Mouse (Mus musculus) CD8-positive naive resting alpha-beta T cell, adult 2 months (primary cell): ENCODE measurements at regions not wholly inside any gene's neighbourhood (a gene's known extent, or its start where the extent isn't known, plus 50 kb on each side); places are given as distances from the start of the nearest gene placed in this dataset.

Source experiments
- DNase-seq, 2 experiments: peaks; one replicate each; pipeline ENCODE4 v3.0.0; 2022; ENCODE audit warnings: low read depth in 2 of 2, low spot score in 2 of 2

DNA sequence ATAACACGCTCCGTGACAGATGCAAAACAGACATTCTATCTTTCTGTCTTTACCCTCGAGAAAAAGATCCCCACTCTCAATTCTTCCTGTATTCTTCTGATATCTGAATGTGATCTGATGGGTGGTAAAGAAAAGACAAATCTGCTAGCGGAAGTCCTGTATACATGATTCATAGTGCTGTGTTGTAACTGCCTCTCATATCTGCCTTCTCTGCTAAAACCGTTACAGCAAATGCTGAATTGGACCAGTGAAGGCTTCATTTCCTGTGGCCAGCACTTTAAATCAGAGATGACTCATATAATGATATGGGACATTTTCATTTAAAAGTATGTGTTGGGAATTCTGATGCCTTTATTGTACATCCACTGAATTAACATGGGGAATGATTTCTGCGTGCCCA is 186.0 kb upstream of the Gm11114 start:
- DNase-seq: no peak

DNA sequence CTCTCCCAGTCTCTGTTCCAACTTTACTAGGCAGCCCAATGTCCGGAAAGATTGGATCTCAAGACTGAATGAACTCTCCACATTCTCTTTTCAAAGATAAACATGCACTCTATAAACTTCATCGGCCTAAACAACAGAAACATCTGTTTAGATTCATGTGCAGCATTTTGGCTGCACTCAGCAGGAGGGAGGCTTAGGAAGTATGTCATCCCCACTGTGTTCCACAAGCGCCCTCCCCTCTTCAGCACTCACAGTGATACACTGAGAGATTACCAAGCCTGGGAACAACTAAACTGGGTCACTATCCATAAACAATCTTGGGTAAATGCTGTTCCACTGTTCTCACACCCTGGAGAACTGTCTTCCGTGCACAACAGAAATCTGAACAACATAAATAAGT is 185.5 kb upstream of the Gm11114 start:
- DNase-seq: no peak

DNA sequence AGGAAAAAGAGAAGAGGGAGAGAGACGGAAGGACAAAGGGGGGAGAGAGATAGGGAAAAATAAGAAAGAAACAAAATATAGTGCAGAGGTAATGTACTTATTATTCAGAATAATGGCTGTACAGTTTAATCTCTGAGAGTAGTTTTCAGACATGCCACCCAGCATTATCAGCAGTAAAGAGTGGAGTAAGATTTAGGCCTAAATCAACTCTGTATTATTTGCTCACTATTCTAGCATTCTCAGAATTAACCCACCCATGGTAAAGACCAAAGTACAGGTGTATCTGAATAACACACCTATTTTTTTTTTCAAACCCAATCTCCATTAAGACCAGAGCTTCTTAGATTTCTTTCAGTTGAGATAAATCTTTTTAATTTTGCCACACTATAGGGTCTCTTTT is 177.7 kb upstream of the Gm11114 start:
- DNase-seq: no peak

DNA sequence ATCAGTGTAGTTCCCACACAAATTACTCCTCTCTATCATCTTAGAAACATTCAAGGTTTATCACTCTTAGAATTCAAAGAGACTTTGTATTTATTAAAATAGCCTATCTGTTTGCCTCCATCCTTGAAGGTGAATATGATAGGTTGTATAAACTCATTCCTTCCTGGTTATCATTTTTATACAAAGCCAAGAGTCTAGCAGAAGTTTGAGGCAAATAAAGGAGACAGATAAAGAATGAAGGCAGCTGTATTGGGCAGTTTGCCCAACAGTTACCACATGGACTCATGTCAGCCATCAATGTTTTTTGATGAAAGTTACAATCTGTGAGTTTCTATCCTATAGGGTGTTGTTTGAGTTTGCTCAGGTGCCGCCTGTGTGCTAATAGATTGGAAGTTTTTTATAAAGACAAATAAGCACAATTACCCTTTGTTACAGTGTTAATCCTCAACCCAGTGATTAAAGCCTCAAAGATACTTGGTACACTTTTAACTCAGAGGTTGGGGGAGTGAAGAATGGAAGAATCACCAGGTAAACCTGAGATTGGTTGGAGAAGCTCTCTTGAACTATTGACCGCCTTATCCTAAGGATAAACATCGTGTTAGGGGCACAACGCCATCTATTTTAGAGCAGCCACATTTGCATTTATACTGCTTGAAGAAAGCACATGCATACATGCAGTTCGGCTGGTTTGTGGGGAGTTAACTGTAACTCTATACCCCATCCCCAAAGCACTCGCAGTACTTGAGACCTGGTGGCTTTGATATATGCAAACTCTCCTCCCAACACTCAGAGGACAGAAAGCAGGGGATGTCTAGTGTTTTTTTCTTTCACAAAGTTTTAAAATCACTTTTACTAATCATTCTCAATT is 175.6 kb upstream of the Gm11114 start:
- no peak for DNase-seq

DNA sequence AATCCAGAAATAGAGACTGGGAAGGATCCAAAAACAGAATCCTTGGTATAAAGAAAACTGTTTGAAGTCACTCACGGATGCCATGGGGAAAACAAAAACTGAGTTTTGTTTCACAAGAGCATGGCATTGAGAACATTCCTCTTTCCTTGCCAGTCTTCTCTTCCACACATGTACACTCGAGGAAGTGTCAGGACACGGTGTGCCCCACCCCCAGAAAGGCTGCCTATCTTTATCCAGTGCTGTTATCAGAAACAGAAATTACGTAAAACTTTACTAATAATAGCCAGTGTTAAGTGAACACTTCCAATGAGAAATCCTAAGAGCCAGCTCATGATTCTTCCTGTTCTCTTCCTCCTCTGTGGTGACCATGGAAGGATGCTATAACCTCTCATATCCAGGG is 172.7 kb upstream of the Gm11114 start:
- no peak for DNase-seq

DNA sequence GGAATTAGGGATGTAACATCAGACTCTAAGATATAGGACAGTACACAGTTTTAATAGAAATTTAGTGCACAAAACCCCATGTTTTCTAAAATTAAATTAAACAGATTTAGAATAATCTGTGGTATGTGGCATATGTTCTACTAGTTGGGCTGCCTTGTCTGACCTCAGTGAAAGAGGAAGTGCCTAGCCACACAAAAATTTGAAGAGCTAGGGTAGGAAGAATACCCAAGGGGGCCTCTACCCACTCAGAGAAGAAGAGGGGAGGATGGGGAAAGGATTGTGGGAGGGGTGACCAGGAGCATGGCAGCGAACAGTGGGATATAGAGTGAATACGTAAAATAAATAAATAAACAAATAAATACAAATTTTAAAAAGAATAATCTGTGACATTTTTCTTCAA is 168.2 kb upstream of the Gm11114 start:
- no peak for DNase-seq

DNA sequence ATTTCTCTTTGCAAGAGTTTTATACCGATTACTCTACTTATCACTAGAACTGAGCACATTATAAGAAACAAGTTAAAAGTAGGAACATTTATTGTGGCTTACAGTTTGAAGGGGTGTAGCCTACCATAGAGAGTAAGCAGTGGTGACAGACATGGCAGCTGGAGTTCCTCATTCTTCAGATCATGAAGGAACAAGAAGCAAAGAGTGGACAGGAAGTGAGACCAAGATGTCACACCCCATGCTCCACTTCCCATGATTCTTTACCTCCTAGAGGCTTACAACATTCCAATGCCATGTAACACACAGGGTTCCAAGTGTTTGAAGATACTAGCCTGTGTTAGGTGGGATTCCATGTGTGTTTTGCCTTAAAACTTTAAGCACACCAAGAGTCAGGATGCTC is 146.9 kb upstream of the Gm11114 start:
- no peak for DNase-seq

DNA sequence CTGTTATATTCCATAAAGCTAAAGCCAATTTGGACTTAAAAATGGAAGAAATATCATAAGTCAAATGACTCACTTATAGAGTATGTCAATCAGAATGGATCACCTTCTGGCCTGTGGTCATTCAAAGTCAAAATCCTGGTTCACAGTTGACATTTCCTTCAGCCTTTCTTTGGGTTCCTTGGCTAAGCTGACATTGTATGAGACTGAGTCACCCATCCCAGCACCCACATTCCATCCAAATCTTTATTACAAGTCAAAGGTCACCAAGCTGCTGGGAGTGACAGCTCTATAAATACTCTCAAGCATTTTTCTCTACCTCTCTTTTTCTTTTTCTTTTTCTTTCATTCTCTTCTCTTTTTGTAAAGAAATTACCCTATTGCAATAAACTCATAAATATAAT is 145.3 kb upstream of the Gm11114 start:
- no peak for DNase-seq

DNA sequence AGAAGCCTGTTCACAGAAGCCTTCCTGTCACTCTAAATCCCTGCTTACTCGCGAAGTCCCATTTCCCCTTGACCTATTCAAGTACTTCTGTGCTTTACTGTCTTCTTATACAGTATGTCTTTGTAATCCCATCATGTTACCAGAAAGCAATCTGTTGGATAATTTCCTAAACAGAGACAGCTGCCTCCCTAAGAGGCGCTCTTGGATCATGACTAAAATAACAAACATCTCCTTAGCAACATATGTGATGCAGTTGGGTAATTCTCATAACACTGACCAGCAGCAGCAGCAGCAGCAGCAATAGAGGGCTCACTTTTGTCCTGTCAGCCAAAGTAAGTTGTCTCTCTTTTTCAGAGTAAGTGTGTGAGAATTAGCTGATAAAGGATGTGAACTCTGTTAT is 138.1 kb upstream of the Gm11114 start:
- DNase-seq: no peak

DNA sequence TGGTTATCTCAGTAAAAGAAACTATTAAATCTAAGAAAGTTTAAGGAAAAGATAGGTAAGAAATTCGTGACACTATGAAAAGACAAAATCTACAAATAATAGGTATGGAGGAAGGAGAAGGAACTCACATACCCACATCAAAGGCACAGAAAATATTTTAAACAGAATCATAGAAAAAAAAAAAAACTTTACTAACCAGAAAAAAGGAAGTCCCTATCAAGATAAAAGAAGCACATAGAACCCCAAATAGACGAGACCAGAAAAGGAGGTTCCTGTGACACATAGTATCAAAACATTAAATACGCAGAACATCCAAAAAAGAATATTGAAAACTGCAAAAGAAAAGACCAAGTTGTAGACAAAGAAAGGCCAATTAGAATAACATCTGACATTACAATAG is 111.4 kb upstream of the Gm11114 start:
- no peak for DNase-seq

DNA sequence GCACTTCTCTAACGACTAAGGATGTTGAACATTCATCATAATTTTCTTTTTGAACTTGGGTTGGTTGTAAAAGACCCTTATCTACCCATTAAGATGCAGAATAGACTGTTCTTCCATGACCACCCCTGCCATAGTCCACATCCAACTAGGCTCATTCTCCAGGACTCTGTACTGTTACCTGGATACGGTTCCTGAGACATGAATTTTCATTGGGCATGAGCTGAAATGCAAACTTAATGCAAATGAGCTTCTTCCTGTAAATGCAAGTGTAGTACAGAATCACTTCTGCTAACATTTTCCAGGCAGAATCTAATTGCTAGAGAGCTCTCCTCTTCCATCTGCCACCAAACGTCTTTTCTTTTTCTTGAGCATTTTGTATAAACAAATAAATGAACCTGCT is 87.7 kb upstream of the Gm11114 start:
- no peak for DNase-seq
